Mouse (Mus musculus) thymus, postnatal 0 days (tissue): ENCODE data around the gene Gm28372. TPM values are rescaled to one million over a fixed set of nuclear protein-coding genes. Genes with fewer than 3 reads are reported as not detected.
"Not testable (repeated sequence)": the region's sequence is repeated elsewhere in the genome, so short reads cannot be mapped to it uniquely, and the experiment has no call there.

Experiments used
- DNase-seq: peaks from one replicate; pipeline ENCODE4 v3.0.0-alpha.2; 2015; ENCODE audit warnings: low spot score
- polyA plus RNA-seq: library from polyadenylated mRNA; unstranded; fragments of >200 nt; fragmentation: Nextera tagmentation; extraction: Ambion mirVana; gene quantifications from 2 replicates; pipeline ENCODE4 v1.2.1, GENCODE M21; 2015

The Gm28372 gene
- not detected in 2 replicates for polyA plus RNA-seq

DNA sequence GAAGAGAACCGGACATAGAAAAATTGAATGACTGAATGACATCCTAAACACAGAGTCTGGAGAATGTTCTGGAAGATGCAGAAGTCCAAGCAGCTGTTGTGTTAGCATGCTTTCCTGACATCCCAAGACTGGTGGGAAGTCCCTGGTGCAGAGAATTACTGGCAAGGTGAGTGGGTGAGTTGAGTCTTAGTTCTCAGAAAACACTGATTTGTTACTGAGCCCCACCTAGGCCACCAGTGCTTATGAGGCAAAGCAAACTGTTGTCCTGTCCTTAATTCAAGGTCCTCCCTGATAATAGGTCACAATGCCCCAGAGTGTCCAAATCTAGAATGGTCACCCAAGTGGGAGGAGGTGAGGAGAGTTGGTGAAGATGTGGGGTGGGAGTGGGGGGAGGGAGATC lies at the start of gene Gm28372, which contains the start of gene 1700020A23Rik:
Gene Gm28372, plus strand, starts transcription at position 301 of the 400 bp plus-strand sequence.
Gene 1700020A23Rik, plus strand, starts transcription at position 321 of the 400 bp plus-strand sequence.
- no peak for DNase-seq

- DNase-seq = no peak
Observed at GRCm38 (mm10) chr2:130357551-130357950, 47.5 kb upstream of the Gm28372 start.

DNA sequence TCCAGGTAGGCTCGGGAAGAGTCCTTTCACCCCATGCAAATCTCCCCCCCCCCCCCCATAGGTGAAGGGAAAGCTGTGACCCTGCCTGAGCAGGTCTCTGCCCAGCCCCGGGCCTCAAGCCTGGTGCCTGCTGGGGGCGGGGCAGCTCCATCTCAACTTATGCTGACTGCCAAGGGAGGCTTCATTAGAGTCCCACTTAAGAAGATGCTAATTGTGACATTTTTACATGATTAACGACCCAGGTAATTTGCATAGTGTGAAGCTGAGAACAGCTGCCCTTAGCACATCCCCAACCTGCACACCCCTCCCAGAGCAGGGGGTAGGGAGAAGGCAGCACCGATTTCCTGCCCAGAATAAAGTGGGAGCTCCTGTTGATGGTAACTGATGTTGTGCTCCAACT lies 46.2 kb upstream of the Gm28372 start:
- DNase-seq = no peak

- DNase-seq = peak; percentile 23
Observed at GRCm38 (mm10) chr2:130362511-130363026, 42.5 kb upstream of the Gm28372 start.

DNA sequence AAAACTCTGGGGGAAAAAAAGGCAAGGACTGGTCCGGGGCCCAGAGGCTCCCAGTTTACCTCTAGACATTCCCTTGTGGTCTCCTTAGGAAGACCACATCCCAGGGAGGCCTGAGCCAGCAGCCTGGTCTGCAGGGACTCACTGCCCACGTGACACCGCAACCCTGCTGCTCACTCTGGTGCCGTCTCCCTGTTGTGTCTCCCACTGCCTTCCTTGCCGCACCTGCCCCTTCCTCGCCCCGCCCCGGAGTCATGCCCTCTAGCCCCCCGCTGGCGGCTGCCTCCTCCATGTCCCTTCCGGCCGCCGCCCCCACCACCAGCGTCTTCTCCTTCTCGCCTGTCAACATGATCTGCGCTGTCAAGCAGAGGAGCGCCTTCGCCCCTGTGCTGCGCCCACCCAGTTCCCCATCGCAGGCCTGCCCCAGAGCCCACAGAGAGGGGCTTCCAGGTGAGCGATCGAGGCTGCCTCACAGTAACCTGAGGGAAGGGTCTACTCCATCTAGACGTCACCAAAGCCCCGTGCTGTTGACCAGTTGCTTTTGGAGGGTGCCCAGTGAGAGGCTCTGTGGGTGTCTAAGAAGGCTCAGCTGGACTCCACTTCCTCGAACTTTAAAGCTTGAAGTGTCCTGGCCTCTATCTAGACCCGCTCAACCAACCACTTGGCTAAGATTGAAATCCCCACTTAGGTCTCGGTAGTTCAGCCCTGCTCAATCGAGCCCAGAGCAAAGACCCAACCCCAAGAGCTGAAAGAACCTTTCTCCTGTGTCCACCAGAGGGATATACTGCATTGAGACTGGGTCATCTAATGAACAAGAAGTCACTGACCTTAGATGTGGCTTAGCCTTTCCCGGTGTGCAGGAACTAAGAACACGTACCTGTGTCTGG lies 39.6 kb upstream of the Gm28372 start:
- peak; percentile 14 for DNase-seq

DNA sequence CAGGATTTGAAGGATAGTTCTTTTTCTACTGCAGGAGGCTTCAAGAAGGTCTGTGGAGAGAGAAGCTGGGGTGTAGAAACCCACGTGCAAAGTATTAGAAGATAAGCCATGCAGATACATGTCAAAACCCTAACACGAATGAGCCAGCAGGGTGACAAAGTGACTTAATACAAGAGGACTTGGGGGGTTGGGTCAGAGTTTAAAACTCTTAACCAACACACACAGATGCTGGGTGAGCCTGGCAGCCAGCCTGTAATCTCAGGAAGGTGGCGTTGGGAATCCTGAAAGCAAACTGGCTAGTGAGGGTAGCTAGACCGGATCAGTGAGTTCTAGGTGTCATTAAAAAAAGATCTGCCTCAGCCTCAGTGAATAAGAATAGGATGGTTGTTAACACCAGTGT lies 37.7 kb upstream of the Gm28372 start:
- no peak for DNase-seq

- not testable (repeated sequence) for DNase-seq
Observed at GRCm38 (mm10) chr2:130373026-130373425, 32.0 kb upstream of the Gm28372 start.

GRCm38 (mm10) chr2:130374951-130375350 lies 30.1 kb upstream of the Gm28372 start:
- no peak for DNase-seq

DNA sequence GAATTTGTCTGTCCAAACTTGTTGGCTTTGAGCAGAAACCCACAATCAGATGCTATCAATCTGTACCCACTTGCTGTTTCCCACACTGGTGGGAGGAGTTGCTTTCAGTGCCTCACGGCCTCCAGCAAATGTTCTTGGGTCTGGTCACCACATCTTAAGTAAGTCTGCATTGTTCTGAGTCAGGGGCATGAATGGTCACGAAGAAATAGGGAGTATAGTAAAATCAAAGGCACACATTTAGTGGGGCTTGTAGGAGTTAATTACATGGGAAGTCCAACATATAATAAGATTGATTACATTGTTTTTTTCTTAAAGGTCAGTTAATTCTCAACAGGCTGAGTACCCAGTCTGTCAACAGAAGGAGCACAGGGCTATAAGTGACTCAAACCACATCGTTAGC lies 21.8 kb upstream of the Gm28372 start:
- no peak for DNase-seq

DNA sequence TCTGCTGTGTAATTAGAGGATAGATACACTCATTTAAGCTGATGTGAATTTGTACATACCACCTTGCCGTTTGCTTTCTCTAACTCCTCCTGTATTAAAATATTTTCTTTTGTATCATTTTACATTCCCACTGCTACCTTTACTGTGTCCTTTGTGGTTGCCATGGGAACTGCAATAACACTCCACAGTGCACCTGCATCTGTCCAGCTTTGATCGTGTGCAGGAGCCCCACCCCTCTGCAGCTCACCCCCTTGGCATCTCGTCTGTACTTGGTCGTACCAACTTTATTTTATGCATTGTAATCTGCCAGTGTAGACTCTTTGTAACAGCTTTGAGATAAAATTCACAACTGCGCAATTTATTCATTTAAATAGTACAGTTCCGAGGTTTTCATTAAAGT lies 21.1 kb upstream of the Gm28372 start:
- DNase-seq = peak; percentile 54

DNA sequence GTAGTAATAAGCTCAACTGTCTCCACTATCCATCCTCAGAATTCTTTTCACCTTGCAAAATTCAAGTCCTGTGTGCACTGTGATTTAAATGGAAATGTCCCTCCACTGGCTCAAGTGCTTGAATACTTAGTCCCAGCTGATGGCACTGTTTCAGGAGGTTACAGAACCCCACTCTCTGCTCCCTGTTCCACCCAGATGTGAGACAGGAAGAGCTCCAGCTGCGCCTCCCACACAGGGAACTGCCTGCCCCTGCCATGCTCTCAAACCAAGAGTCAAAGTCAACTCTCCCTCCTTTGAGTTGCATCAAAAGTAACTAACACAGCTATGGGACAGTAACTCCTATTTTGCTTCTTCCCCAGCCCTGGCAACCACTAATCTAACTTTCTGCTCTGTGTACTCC lies 18.8 kb upstream of the Gm28372 start:
- no peak for DNase-seq

- DNase-seq = peak; percentile 62
Observed at GRCm38 (mm10) chr2:130388796-130389195, 16.2 kb upstream of the Gm28372 start.

GRCm38 (mm10) chr2:130390993-130391625 lies 13.9 kb upstream of the Gm28372 start:
- peak; percentile 88 for DNase-seq

DNA sequence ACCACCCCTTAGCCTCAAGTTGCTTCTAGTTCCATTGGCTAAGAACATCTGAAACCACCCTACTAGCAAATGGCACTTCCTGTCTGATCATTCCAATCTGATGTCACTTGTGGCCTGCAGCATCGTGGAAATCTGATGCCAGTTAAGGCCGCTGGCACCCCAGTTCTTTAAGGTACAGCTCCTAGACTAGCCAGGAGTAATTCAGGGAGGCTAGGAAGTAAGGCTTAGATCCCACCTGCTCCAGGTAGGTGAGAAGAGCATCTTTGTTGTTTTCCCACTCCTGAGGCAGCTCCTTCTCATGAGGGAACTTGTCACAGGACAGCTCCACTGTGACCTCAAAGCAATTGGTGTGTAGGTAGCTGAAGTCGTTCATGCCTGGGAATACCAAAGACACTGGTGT lies 12.2 kb upstream of the Gm28372 start:
- DNase-seq = no peak

DNA sequence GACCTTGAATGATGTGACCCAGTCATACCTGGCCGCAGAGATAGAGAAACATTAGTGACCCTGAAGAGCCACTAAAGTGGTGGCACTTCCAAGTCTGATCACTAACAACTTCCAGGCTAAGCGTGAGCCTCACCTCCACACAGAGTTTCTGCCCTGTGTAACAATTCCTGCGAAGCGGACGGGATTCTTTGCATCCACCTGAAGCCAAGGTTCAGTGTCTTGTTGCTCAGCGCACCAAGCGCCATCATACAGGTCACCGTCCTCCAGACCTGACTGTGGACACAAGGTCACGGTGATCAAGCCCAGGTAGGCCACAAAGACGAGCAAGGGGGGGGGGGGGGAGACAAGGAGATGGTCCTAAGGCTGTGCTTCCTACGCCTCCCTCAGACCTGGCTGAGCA lies 9.3 kb upstream of the Gm28372 start:
- DNase-seq = no peak

DNA sequence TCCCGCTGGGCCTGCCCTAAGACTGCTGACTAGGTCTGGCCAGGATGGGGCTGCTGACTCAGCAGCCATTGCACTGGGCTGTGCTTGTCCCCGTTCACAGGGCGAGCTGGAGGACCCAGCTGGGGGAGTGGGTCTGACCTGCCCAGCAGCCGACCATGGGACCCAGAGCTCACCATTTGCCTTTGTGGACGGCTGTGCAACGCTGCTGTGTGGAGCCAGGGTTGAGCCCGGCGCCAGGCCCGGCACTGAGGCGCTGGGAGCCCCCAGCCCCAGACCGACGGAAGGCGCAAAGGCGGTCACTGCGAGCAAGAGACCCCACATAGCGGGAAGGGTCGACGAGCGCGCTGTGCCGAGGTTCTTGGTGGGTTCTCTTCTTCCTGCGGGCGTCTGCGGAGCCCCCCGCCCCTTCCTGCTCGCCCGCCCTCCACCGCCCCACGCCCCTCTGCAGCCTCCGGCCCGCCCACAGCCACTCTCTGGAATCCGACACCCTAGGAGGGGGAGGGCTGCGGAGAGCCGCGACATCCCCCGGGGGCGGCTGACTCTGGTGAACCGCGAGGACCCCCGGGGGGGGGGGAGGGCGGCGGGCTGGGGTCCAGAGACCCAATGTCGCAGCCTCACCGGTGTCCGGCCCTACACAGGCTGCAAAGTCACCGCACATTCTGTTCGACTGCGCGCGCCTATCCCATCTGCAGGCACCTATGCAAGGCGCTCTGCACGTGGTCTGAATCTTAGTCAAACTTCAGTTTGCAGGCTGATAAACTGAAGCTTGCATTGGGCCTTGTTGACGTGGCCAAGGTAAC lies 7.7 kb upstream of the Gm28372 start, which contains the start of gene Cpxm1:
Gene Cpxm1, minus strand, starts transcription at position 389 of the 800 bp plus-strand sequence.
- DNase-seq = peak; percentile 35

DNA sequence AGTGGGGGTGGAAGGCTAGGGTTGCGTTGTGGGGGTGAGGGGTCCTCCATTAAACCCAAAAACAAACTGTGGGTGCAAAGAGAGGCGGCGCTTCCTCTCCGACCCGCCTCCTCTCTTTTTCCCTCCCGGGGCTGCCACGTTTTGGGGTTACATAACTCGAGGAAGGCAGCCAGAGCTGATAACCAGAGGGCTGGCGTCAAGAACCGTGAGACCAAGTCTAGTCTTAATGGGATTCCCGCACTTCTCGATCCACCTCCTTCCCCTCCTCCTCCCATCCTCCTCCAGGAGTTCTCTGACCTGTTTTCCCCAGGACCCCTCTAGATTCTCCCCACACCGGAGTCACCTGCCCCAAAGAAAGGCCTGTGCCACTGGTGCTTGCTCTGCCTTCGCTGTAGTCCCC lies 6.9 kb upstream of the Gm28372 start:
- DNase-seq = no peak

DNA sequence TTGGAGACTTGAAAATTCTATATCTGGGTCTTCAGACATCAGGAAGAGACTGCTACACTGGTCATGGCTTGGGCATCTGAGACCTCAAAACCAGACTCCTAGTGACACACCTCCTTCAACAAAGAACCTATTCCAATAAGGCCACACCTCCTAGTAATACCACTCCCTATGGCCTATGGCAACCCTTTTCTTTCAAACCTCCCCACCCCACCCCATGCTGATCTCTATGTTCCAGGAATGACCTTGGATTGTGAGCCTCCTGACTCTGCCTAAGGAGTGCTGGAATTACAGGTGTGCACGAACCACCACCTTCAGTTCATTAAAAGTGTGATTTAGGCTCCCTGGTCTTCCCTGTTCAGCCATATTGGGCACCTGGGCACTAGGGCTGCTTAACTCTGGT lies 5.0 kb upstream of the Gm28372 start:
- no peak for DNase-seq

- DNase-seq = no peak
Observed at GRCm38 (mm10) chr2:130401891-130402290, 3.1 kb upstream of the Gm28372 start.

GRCm38 (mm10) chr2:130406178-130406577 lies 1.1 kb downstream of the Gm28372 start, which contains the start of gene Tmem239:
Gene Tmem239, plus strand, starts transcription at chr2:130406478.
- no peak for DNase-seq

- DNase-seq = no peak
Observed at GRCm38 (mm10) chr2:130408194-130408593, 3.2 kb downstream of the Gm28372 start.
